9 mouse cellular contexts compared by ENCODE assay signal in the genomic region with DNA sequence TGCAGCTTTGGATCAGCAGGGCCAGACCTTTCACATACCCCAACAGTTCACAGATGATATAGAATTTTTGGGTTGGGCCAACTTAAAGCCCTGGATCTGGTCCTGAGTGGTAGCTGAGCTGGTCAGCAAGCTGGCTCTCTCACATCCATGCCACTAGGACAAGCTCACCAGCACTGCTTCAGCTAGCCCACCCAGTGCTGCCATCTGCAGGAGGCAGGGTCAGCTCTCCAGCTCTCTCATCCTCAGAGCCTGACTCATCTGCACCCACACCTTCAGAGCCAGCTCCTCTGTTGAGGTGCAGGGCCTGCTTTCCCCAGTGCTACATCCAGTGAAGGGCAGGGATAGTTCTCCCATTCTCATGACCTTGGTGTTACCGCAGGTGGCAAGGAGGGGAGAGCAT. TPM values are rescaled to one million over a fixed set of nuclear protein-coding genes. Genes with fewer than 3 reads are reported as not detected.
A peak's percentile ranks its signal among the peaks of the same experiment; 100 is the strongest.
DNase-seq lines count a peak whose midpoint lies in the region; ATAC-seq and TF ChIP-seq lines count a peak whose summit lies in the region.
"Had no signal": no experiment of that assay in that cellular context is flagged by ENCODE, and none has a peak within 500 bp of the region (broad histone marks: within the 10 kb centered on the region; RNA-seq: fewer than 3 reads in every experiment).

No protein-coding gene starts in this region.

- 80% methylated on average over 1 of the region's 1 CpGs for WGBS in lung, postnatal 0 days
- 80% methylated on average over 1 of the region's 1 CpGs for WGBS in intestine, embryonic 16.5 days
- WGBS in hindbrain, embryonic 13.5 days, result 73% methylated on average over 1 of the region's 1 CpGs

- H3K27ac ChIP-seq in gastrocnemius, adult 2 months, result no peak overlapping the region
- no peak overlapping the region for H3K27ac ChIP-seq in lung, postnatal 0 days (ENCODE audit: low read length)
- H3K27ac ChIP-seq in intestine, embryonic 16.5 days (ENCODE audit: low read length), result no peak overlapping the region
- no peak overlapping the region for H3K27ac ChIP-seq in hindbrain, embryonic 13.5 days
- H3K27ac ChIP-seq: neural tube, embryonic 13.5 days had no signal

- no peaks in the 10 kb centered on the region for H3K9me3 ChIP-seq in lung, postnatal 0 days (ENCODE audit: low read length)
- H3K9me3 ChIP-seq in intestine, embryonic 16.5 days (ENCODE audit: control insufficient read depth, low read length), result no peaks in the 10 kb centered on the region
- no peaks in the 10 kb centered on the region for H3K9me3 ChIP-seq in hindbrain, embryonic 13.5 days
- H3K9me3 ChIP-seq: neural tube, embryonic 13.5 days had no signal

- intact Hi-C loops in gastrocnemius, adult 2 months (cut with DNase I), result no loop called here

- no peak overlapping the region for H3K9ac ChIP-seq in lung, postnatal 0 days (replicated peaks; ENCODE audit: low read depth)
- no peak overlapping the region for H3K9ac ChIP-seq in intestine, embryonic 16.5 days (ENCODE audit: low read depth, low read length)
- no peak overlapping the region for H3K9ac ChIP-seq in hindbrain, embryonic 13.5 days
- H3K9ac ChIP-seq: neural tube, embryonic 13.5 days had no signal

- H3K4me3 ChIP-seq in gastrocnemius, adult 2 months, result no peak overlapping the region
- no peak overlapping the region for H3K4me3 ChIP-seq in lung, postnatal 0 days (ENCODE audit: low read depth, low read length)
- H3K4me3 ChIP-seq in intestine, embryonic 16.5 days (ENCODE audit: low read length), result no peak overlapping the region
- no peak overlapping the region for H3K4me3 ChIP-seq in hindbrain, embryonic 13.5 days
- H3K4me3 ChIP-seq: neural tube, embryonic 13.5 days had no signal

- peak; percentile 35 for TF ChIP-seq CTCF in gastrocnemius, adult 2 months (IDR thresholded peaks at IDR 0.05)
- TF ChIP-seq CTCF in lung, postnatal 0 days (IDR thresholded peaks at IDR 0.05), result peak; percentile 56

- no peaks in the 10 kb centered on the region for H3K27me3 ChIP-seq in lung, postnatal 0 days (replicated peaks; ENCODE audit: insufficient read depth, low read length)
- H3K27me3 ChIP-seq in intestine, embryonic 16.5 days (replicated peaks; ENCODE audit: control insufficient read depth, insufficient read depth, low read length), result no peaks in the 10 kb centered on the region
- H3K27me3 ChIP-seq in hindbrain, embryonic 13.5 days, result no peaks in the 10 kb centered on the region
- H3K27me3 ChIP-seq: neural tube, embryonic 13.5 days had no signal

- H3K4me1 ChIP-seq in lung, postnatal 0 days (ENCODE audit: insufficient read depth, low read depth, low read length), result no peaks in the 10 kb centered on the region
- H3K4me1 ChIP-seq in intestine, embryonic 16.5 days (ENCODE audit: control insufficient read depth, insufficient read depth, low read length), result no peaks in the 10 kb centered on the region
- H3K4me1 ChIP-seq in hindbrain, embryonic 13.5 days (replicated peaks), result no peaks in the 10 kb centered on the region
- H3K4me1 ChIP-seq: neural tube, embryonic 13.5 days had no signal

- TF ChIP-seq EP300 in lung, postnatal 0 days (IDR thresholded peaks at IDR 0.05), result no peak

- 0 out of 2 replicates have a peak, but pooled peaks have one; percentile 44 for ATAC-seq in lung, postnatal 0 days
- ATAC-seq in intestine, embryonic 16.5 days, result no peak
- no peak for ATAC-seq in hindbrain, embryonic 13.5 days (ENCODE audit: low FRiP score)

- H3K4me2 ChIP-seq in lung, postnatal 0 days (replicated peaks; ENCODE audit: low read depth, low read length), result no peak overlapping the region
- H3K4me2 ChIP-seq in intestine, embryonic 16.5 days (ENCODE audit: low read depth, low read length), result no peak overlapping the region
- H3K4me2 ChIP-seq in hindbrain, embryonic 13.5 days, result no peak overlapping the region
- H3K4me2 ChIP-seq: neural tube, embryonic 13.5 days had no signal

- no peak for DNase-seq in gastrocnemius, adult 2 months
- DNase-seq in gastrocnemius, adult 18-20 months (ENCODE audit: low spot score), result no peak
- DNase-seq in lung, postnatal 0 days (ENCODE audit: low spot score), result peak; percentile 6
- DNase-seq in lung, postnatal 10 days, result no peak
- DNase-seq in embryo, embryonic 10 days (ENCODE audit: low spot score), result peak; percentile 29
- peak; percentile 17 to 35 for DNase-seq in right cerebral cortex, adult 2 months (ENCODE audit: low spot score in 2 of 2)

- H3K36me3 ChIP-seq in lung, postnatal 0 days (ENCODE audit: insufficient read depth, low read length), result no peaks in the 10 kb centered on the region
- no peaks in the 10 kb centered on the region for H3K36me3 ChIP-seq in intestine, embryonic 16.5 days (ENCODE audit: control insufficient read depth, insufficient read depth, low read length)
- no peaks in the 10 kb centered on the region for H3K36me3 ChIP-seq in hindbrain, embryonic 13.5 days
- H3K36me3 ChIP-seq: neural tube, embryonic 13.5 days had no signal

RNA-seq across cellular contexts. Expression of a gene that starts 23.6 kb away (rescaled TPM):
- 10 to 100 TPM; 24.0 to 37.0 TPM for total RNA-seq in gastrocnemius, adult 2 months (2021)
- total RNA-seq in gastrocnemius, adult 18-20 months (2021), result 10 to 100 TPM; 32.5 to 35.7 TPM
- 183 and 204 TPM in 2 replicates for polyA plus RNA-seq in lung, postnatal 0 days (2015; fragmentation: Nextera tagmentation; extraction: Ambion mirVana)
- polyA plus RNA-seq in intestine, embryonic 16.5 days (2015; fragmentation: Nextera tagmentation; extraction: Ambion mirVana), result 169 and 193 TPM in 2 replicates
- 273 and 274 TPM in 2 replicates for polyA plus RNA-seq in hindbrain, embryonic 13.5 days (2015; fragmentation: Nextera tagmentation; extraction: Ambion mirVana)

RNA-seq across cellular contexts. Expression of a gene that starts 24.7 kb away (rescaled TPM):
- 10 to 100 TPM in 1 of 2 experiments, 1 to 10 TPM in 1; 7.3 to 12.0 TPM for total RNA-seq in gastrocnemius, adult 2 months (2021)
- total RNA-seq in gastrocnemius, adult 18-20 months (2021), result 1 to 10 TPM; 7.8 to 8.8 TPM
- 1.1 and 1.2 TPM in 2 replicates for polyA plus RNA-seq in lung, postnatal 0 days (2015; fragmentation: Nextera tagmentation; extraction: Ambion mirVana)
- 1.1 and 1.3 TPM in 2 replicates for polyA plus RNA-seq in intestine, embryonic 16.5 days (2015; fragmentation: Nextera tagmentation; extraction: Ambion mirVana)
- 3.4 and 5.2 TPM in 2 replicates for polyA plus RNA-seq in hindbrain, embryonic 13.5 days (2015; fragmentation: Nextera tagmentation; extraction: Ambion mirVana)

RNA-seq across cellular contexts. Expression of a gene that starts 24.9 kb away (rescaled TPM):
- 1 to 10 TPM; 1.0 to 2.1 TPM for total RNA-seq in gastrocnemius, adult 2 months (2021)
- total RNA-seq in gastrocnemius, adult 18-20 months (2021), result 1 to 10 TPM; 1.4 to 2.3 TPM
- 1.1 and 1.3 TPM in 2 replicates for polyA plus RNA-seq in lung, postnatal 0 days (2015; fragmentation: Nextera tagmentation; extraction: Ambion mirVana)
- polyA plus RNA-seq in intestine, embryonic 16.5 days (2015; fragmentation: Nextera tagmentation; extraction: Ambion mirVana), result 1.1 TPM in 2 replicates
- 12.0 and 12.1 TPM in 2 replicates for polyA plus RNA-seq in hindbrain, embryonic 13.5 days (2015; fragmentation: Nextera tagmentation; extraction: Ambion mirVana)

RNA-seq across cellular contexts. Expression of a gene that starts 47.7 kb away (rescaled TPM):
- under 1 TPM; 0.64 to 0.84 TPM for total RNA-seq in gastrocnemius, adult 2 months (2021)
- total RNA-seq in gastrocnemius, adult 18-20 months (2021), result 1 to 10 TPM in 1 of 2 experiments, under 1 TPM in 1; 0.39 to 1.1 TPM
- polyA plus RNA-seq in lung, postnatal 0 days (2015; fragmentation: Nextera tagmentation; extraction: Ambion mirVana), result 13.7 and 15.3 TPM in 2 replicates
- 7.1 and 8.2 TPM in 2 replicates for polyA plus RNA-seq in intestine, embryonic 16.5 days (2015; fragmentation: Nextera tagmentation; extraction: Ambion mirVana)
- polyA plus RNA-seq in hindbrain, embryonic 13.5 days (2015; fragmentation: Nextera tagmentation; extraction: Ambion mirVana), result 38.3 and 38.8 TPM in 2 replicates

RNA-seq across cellular contexts. Expression of a gene that starts 49.4 kb away (rescaled TPM):
- 1 to 10 TPM; 5.5 to 7.6 TPM for total RNA-seq in gastrocnemius, adult 2 months (2021)
- 1 to 10 TPM; 5.6 to 6.2 TPM for total RNA-seq in gastrocnemius, adult 18-20 months (2021)
- polyA plus RNA-seq in lung, postnatal 0 days (2015; fragmentation: Nextera tagmentation; extraction: Ambion mirVana), result 11.1 and 11.8 TPM in 2 replicates
- polyA plus RNA-seq in intestine, embryonic 16.5 days (2015; fragmentation: Nextera tagmentation; extraction: Ambion mirVana), result 11.0 and 12.4 TPM in 2 replicates
- 15.5 and 16.8 TPM in 2 replicates for polyA plus RNA-seq in hindbrain, embryonic 13.5 days (2015; fragmentation: Nextera tagmentation; extraction: Ambion mirVana)

Comparison
In these comparisons a context has a peak if more than half of its experiments do, and no peak if none do; other contexts are left out.
1. DNase-seq: peak in lung, postnatal 0 days (single experiment), embryo, embryonic 10 days (single experiment) and right cerebral cortex, adult 2 months (2 of 2); none in gastrocnemius, adult 2 months (single experiment), gastrocnemius, adult 18-20 months (single experiment) and lung, postnatal 10 days (single experiment).